Mouse (Mus musculus): ENCODE data around the gene Mapk13. TPM values are rescaled to one million over a fixed set of nuclear protein-coding genes. Genes with fewer than 3 reads are reported as not detected.
"Not testable (repeated sequence)": the region's sequence is repeated elsewhere in the genome, so short reads cannot be mapped to it uniquely, and the experiment has no call there.

Gene Mapk13
- total RNA-seq, 2 experiments from 2014 or later = 1.0 to 1.5 TPM

GRCm38 (mm10) chr17:28774303-28774702, 5.2 kb downstream of the Mapk13 start:
- not testable (repeated sequence) for DNase-seq (ENCODE audit: low spot score in 2 of 2)

DNA sequence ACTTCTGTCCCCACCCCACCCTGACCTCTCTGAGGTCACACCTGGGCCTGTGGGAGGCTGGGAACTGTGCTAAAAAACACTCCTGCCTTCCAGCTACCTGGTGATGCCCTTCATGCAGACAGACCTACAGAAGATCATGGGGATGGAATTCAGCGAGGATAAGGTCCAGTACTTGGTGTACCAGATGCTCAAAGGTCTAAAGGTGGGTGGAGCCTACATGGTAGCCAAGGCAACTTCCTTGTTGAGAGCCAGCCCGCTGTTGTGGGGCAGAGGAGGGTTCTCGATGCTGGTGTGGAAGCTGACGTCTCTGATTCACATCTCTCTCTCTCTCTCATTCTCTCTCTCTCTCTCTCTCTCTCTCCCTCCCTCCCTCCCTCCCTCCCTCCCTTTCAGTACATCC, 6.1 kb downstream of the Mapk13 start:
- no peak for DNase-seq (ENCODE audit: low spot score in 2 of 2)

DNA sequence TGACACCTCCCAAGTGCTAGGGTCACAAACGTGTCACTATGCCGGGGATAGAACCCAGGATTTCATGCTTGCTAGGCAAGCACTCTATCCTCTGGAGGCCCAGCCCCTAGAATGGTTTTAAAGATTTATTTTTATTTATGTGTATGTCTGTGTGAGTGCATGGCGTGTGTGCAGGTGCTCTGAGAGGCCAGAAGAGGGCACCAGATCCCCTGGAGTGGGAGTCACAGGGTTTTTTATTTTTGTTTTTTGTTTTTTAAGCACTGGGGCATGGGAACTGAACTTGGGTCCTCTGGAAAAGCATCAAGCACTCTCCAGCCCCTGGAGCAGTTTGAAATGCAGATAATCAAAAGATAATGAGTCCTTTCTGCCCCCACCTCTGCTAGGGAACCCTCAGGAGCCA, 7.7 kb downstream of the Mapk13 start:
- DNase-seq (ENCODE audit: low spot score in 2 of 2) = no peak

GRCm38 (mm10) chr17:28777231-28778005, 8.3 kb downstream of the Mapk13 start:
- peak; percentile 32 to 56 for DNase-seq (ENCODE audit: low spot score in 2 of 2)

- DNase-seq (ENCODE audit: low spot score in 2 of 2) = no peak
Measured at GRCm38 (mm10) chr17:28779735-28780134, 10.6 kb downstream of the Mapk13 start.

- DNase-seq (ENCODE audit: low spot score in 2 of 2) = no peak
Measured at GRCm38 (mm10) chr17:28780836-28781235, 11.7 kb downstream of the Mapk13 start.

- DNase-seq (ENCODE audit: low spot score in 2 of 2) = no peak
Measured at GRCm38 (mm10) chr17:28781290-28782045, 12.4 kb downstream of the Mapk13 start.

DNA sequence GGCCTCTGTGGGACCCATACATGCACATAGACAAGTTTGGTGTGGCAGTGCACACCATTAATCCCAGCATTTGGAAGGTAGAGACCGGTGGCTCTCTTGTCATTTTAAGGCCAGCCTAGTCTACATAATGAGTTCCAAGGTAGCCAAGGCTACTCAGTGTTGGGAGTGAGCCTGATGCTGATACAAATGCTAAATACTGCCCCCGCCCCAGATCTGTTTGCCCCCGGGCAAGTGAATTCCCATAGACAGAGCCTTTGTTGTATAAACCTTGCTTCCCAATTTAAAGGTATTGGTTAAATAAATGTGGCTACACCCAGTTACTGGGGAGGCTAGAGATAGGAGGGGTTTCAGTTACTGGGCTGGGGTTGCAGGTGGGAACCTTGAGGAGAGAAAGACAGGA, 15.9 kb downstream of the Mapk13 start:
- no peak for DNase-seq (ENCODE audit: low spot score in 2 of 2)

- DNase-seq (ENCODE audit: low spot score in 2 of 2) = no peak
Measured at GRCm38 (mm10) chr17:28787507-28787906, 18.4 kb downstream of the Mapk13 start.

DNA sequence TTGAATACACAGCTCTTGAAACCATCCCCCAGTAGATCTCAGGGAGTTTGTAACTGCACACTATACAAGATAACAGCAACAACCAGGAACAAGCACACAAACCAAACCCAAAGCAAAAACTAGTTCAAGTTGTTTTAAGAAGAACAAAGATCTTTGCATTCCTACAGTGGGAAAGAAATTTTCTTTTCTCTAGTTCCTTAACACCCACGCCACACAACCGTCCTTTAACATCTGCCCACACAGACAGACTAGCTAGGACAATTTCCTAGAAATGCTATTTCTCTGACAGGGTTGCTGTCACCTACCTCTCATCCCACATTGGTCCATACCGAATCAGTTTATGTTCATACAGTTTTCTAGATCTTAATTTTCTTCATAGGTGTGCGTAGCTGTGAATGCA, 27.9 kb downstream of the Mapk13 start:
- no peak for DNase-seq (ENCODE audit: low spot score in 2 of 2)

DNA sequence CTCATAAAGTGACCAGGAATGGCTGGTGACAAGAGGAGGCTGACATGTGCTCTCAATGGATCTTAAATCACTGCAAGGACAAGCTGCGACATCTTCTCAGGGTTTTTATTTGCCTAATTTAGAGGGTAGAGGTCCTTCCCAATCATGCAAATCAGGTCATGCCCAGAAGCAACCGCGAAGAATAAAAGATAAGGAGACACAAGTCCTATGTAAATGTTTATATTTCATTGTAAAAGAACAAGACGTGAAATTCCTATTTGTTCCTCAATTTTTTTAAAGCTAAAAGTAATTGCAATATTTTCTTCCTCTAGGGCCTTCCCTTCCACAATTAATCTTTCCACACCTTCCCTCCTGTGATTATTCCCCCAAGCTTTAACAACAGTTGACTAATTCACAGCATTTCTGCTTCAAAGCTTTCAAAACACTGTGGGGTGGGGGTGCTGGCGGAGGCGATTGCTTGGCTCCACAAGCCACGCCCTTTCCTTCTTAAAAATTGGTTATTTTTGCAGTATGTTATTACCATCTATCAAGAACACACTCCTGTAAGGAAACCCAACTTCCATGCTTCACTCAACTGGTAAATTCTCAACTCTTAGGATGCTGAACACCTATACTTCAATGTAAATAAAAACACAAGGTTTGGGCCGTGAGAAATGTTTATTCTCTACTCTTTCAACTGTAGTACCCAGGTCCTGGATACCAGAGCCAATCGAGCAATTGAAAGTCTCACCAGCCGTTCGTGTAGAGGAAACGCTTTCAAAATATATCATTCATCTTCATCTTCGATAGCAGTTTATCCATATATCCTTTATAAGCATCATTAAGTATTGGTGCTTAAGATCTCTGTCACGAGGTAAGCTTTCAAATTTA, 30.4 kb downstream of the Mapk13 start:
- DNase-seq (ENCODE audit: low spot score in 2 of 2) = no peak

GRCm38 (mm10) chr17:28800281-28800670, 31.2 kb downstream of the Mapk13 start:
- no peak for DNase-seq (ENCODE audit: low spot score in 2 of 2)

DNA sequence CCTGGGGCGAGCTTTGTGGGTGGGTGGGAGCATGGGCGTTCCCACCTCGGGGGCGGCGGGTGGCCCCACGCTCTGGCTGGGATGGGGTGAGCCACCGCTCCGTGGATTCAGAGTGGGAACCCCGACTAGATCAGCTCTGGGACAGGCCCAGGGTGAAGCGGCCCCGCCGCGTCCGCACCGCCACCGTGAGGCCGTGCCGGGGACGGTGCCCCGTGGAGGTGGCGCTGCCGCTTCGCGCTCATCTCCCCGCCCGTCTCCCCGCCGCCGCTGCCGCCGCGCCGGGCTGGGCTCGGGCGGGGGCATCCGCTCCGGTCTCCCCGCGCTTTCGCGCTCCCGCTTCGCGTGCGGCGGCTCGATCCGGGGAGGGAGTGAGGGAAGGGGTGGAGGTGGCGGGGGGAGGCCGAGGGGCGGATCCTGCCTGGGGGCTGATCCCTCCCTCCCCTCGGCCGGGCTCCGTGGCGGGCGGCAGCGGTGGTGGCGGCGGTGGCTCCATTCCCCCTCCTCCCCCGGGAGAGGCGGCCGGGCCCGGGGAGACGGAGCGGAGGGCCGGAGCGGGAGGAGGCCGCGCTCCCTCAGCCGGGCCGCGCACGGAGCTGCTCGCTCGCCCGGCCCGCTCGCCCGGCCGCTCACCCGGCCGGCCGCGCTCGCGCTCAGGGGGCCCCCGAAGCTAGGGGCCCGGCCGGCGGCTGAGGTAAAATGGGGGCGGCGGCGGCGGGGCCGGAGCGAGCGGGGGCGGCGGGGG, 31.7 kb downstream of the Mapk13 start, which contains the start of gene Brpf3:
Brpf3 (plus strand) TSS at position 420 of the 742 bp plus-strand sequence.
- DNase-seq (ENCODE audit: low spot score in 2 of 2) = peak; percentile 71 to 74

DNA sequence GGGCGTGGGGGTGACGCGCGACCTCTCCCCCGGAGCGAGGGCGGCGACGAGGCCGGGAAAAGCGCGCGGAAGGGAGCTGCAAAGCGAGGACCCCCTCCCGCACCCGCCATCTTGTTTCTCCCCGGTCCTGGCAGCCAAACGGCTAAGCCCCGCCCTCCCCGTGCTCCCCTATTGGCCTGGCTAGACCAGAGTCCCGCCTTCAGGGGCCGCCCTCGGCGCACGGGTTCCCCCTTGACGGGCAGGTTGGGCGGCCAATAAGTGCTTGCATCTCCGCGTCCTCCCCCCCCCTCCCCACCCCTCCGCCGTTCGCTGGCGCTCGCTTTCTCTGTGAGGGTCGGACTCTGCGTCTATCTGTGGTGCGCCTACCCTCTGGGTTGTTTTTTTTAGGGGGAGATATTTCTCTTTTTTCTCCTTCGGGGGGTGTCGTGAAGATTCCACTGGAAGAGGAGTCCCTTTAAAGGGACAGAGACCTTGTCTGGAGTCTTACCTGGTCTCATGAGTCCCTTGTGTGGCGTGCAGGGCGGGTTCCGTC, 32.4 kb downstream of the Mapk13 start:
- DNase-seq (ENCODE audit: low spot score in 2 of 2) = peak; percentile 96 to 98

DNA sequence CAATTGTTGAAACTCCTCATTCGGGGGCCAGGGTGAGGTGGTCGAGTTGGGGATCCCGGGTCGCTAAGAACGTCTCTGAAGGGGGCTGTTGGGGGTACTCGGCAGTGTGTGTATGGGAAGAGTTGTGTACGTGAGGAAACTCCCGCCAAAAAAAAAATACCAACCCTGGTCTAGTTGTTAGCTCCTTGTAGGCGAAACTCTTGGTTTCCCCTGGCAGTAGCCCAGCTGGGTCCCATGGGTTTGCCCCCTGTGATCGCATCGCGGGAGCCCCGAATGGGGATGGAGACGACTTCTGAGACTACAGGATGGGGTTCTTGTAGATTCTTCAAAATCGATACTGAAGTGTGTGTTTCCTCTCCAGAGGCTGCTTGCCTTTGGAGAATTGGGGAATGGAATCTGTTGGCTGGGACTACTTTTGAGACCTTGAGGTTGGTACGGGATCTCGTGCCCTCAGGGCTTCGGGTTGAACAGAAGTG, 32.9 kb downstream of the Mapk13 start:
- DNase-seq (ENCODE audit: low spot score in 2 of 2) = no peak

DNA sequence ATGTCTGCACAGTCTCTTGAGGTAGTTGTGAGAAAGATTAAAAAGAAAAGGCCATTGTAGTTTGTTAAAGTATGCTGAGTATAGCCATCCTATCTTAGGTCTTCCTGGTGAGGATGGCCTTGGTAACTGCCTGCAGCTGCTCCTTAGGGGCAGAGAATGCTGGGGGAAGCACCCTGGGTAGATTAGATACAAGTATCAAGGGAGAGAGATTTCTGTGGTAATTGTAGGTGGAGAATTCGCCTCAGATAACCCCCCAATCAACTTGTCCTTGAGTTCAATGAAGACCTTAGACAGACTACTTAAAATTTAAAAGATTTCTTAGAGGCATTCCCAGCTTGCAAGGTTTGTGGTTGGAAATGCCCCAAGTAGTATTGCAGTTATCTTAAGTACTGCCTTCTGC, 34.2 kb downstream of the Mapk13 start:
- no peak for DNase-seq (ENCODE audit: low spot score in 2 of 2)

DNA sequence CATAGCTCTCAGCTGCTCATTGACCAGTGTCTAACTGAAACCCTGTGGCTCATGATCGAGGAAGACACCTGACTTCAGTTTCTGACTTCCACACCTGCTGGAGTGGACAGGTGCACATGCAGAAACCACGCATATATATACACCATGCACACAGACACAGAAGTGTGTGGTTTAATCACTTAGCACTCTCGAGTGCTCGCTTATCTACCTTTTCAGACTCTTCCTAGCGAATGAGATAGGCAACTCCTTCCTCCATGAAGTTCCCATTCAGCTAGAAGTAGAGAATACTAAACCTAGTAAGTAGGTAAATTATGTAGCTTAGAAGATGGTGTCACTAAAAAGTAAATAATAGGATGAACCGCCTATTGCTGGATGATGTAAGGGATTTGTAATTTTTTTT, 35.9 kb downstream of the Mapk13 start:
- no peak for DNase-seq (ENCODE audit: low spot score in 2 of 2)

GRCm38 (mm10) chr17:28806770-28807169, 37.7 kb downstream of the Mapk13 start:
- DNase-seq (ENCODE audit: low spot score in 2 of 2) = no peak

GRCm38 (mm10) chr17:28808714-28809113, 39.6 kb downstream of the Mapk13 start:
- DNase-seq (ENCODE audit: low spot score in 2 of 2) = no peak

DNA sequence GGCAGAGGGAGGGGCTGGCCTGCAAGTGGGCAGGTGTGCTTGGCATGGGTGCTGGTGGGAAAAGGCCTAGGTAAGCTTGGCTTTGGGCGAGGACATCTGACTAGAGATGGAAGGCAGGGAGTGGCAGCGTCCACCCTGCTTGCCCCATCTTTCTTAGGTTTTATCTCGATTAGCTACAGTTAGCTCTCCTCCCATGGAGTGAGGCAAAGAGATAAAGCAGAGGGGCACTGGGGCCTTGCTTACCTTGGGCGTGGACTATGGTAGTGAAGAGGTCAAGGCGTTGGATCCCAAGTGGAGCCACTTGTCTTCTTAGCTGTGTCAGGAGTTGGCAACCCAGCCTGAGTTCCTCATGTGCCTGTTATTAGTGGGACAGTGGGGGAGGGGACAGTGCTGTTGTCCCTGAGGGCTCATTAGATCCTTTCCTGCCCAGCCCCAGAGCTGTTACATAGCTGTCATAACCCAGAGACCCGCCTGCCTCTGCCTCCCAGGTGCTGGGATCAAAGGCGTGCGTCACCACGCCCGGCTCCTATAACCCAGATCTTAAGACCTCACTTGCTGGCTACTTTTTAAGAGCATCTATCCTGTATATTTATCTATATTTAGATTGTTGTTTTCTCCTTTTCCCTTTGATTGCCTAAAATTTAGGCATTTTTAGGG, 40.2 kb downstream of the Mapk13 start:
- no peak for DNase-seq (ENCODE audit: low spot score in 2 of 2)
